Mouse (Mus musculus): ENCODE measurements around the gene Atf4.

DNA sequence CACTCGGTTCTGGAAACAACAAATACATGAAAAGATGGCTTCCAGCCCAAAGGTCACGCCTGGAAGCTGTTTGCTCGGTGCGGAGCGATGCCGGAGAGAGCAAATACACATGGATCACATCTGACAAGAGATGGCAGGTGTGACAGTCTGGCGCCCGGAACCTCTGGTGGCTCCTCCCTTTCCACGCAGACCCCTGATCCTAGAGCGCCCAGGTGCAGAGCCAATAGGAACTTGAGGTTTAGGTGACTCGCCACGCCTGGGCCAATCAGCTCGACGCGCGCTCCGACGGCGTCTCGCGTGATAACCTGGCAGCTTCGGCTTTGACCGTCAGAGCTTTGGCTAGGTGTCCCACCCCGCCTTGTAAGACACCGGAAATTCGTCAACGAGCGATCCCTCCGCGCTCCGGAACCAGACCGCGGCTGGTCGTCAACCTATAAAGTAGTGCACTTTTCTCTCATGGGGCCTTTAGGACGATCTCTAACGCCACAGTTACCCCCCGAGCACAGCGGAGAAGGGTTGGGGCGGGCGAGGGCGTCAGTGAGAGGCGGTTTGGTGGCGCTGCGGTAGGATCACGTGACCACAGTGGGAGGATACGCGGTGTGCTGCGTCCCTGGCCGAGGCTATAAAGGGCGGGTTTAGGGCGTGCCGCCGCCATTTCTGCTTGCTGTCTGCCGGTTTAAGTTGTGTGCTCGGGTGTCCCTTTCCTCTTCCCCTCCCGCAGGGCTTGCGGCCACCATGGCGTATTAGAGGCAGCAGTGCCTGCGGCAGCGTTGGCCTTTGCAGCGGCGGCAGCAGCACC, at the start of gene Atf4:
- TF ChIP-seq POLR2A (IDR thresholded peaks at IDR 0.05; ENCODE audit: low read depth, low read length) (peak; percentile 100), CTCF (IDR thresholded peaks at IDR 0.05; ENCODE audit: extremely low read depth, insufficient read length, insufficient replicate concordance, low read depth, low read length) (no peak)
